Mouse (Mus musculus) testis, adult 2 months (tissue): ENCODE data around the gene Mmp28.

ENCODE experiments used
- CTCF ChIP-seq: fragments of 200-500 bp; IDR thresholded peaks from 2 replicates; pipeline ENCODE4 v1.5.1; 2012; ENCODE audit warnings: low read depth, mild to moderate bottlenecking, inconsistent platforms, low read length, moderate library complexity; ENCODE audit not compliant: control insufficient read depth, insufficient read depth, insufficient replicate concordance
- POLR2A ChIP-seq: fragments of 200-500 bp; IDR thresholded peaks from 2 replicates; pipeline ENCODE4 v1.6.1; 2012; ENCODE audit warnings: low read depth, mild to moderate bottlenecking, inconsistent platforms, low read length, moderate library complexity; ENCODE audit not compliant: control insufficient read depth

- TF ChIP-seq CTCF (no peak), POLR2A (no peak)
These were observed 1.3 kb downstream of the Mmp28 start for GRCm38 (mm10) chr11:83461462-83462027.
